ENCODE assay signal across 11 mouse cellular contexts in the genomic region with DNA sequence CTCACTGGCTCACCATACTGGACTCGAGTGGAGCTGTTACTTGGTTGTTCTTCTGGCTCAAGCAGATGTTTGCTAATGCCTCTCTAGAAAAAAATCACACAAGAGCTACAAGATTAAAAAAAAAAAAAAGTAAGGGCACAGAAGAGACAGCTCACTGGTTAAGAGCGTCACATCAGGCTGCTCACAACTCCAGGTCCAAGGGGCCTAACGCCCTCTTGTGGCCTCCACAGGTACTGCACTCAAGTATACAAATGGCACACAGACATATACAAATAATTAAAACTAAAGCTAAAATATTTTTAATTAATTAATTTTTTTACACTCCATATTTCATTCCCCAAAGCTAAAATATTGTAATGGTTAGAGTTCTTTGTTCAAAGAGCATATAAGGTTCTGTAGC. TPM values are rescaled to one million over a fixed set of nuclear protein-coding genes. Genes with fewer than 3 reads are reported as not detected.
DNase-seq lines count a peak whose midpoint lies in the region; ATAC-seq and TF ChIP-seq lines count a peak whose summit lies in the region.
"Had no signal": no experiment of that assay in that cellular context is flagged by ENCODE, and none has a peak within 500 bp of the region (broad histone marks: within the 10 kb centered on the region; RNA-seq: fewer than 3 reads in every experiment).

No protein-coding gene starts in this region.

- H3K27me3 ChIP-seq in forebrain, embryonic 11.5 days (ENCODE audit: control insufficient read depth, insufficient read depth, low read length), result no peaks in the 10 kb centered on the region; the same call in 1 of the 2 replicates
- H3K27me3 ChIP-seq in forebrain, embryonic 13.5 days, result no peaks in the 10 kb centered on the region; the same call in 1 of the 2 replicates
- no peaks in the 10 kb centered on the region for H3K27me3 ChIP-seq in ES-Bruce4 (ENCODE audit: control insufficient read depth, insufficient read depth, low read length, poor library complexity, severe bottlenecking)
- H3K27me3 ChIP-seq: neural tube, embryonic 12.5 days had no signal

- no peaks in the 10 kb centered on the region; the same call in 1 of the 2 replicates for H3K9me3 ChIP-seq in forebrain, embryonic 11.5 days (ENCODE audit: control insufficient read depth, low read length)
- H3K9me3 ChIP-seq in forebrain, embryonic 13.5 days (replicated peaks), result no peaks in the 10 kb centered on the region
- no peaks in the 10 kb centered on the region for H3K9me3 ChIP-seq in ES-Bruce4 (replicated peaks; ENCODE audit: control insufficient read depth, insufficient read depth, low read length, poor library complexity, severe bottlenecking)
- H3K9me3 ChIP-seq: neural tube, embryonic 12.5 days had no signal

- no peak for TF ChIP-seq EP300 in ES-Bruce4 (IDR thresholded peaks at IDR 0.05; ENCODE audit: insufficient read depth, low read depth, low read length)

- no peak for ATAC-seq in forebrain, embryonic 11.5 days (replicated peaks; ENCODE audit: low FRiP score)
- no peak for ATAC-seq in forebrain, embryonic 13.5 days

- peak; percentile 63 for TF ChIP-seq CTCF in lung, adult 2 months (IDR thresholded peaks at IDR 0.05; ENCODE audit: insufficient read depth, low read length)
- peak; percentile 72 for TF ChIP-seq CTCF in ES-Bruce4 (IDR thresholded peaks at IDR 0.05; ENCODE audit: low read depth, low read length)
- TF ChIP-seq CTCF in embryonic fibroblast, embryonic 13.5 days (IDR thresholded peaks at IDR 0.05; ENCODE audit: borderline replicate concordance, insufficient read depth, low read length), result peak; percentile 53; the same call in 1 of the 2 replicates

- 58% methylated on average over 3 of the region's 3 CpGs for WGBS in forebrain, embryonic 11.5 days
- 56% methylated on average over 3 of the region's 3 CpGs for WGBS in forebrain, embryonic 13.5 days
- WGBS in lung, adult 2 months, result 51% methylated on average over 3 of the region's 3 CpGs

- H3K4me3 ChIP-seq in forebrain, embryonic 11.5 days (ENCODE audit: low read depth, low read length), result no peak overlapping the region
- H3K4me3 ChIP-seq in forebrain, embryonic 13.5 days, result no peak overlapping the region
- H3K4me3 ChIP-seq in lung, adult 2 months (replicated peaks; ENCODE audit: extremely low read depth, low read depth, low read length), result no peak overlapping the region
- no peak overlapping the region for H3K4me3 ChIP-seq in ES-Bruce4 (ENCODE audit: low read depth, low read length)
- no peak overlapping the region for H3K4me3 ChIP-seq in embryonic fibroblast, embryonic 13.5 days (ENCODE audit: insufficient read depth, low read length)
- H3K4me3 ChIP-seq: neural tube, embryonic 12.5 days had no signal

- H3K4me2 ChIP-seq in forebrain, embryonic 11.5 days (ENCODE audit: low read depth, low read length, severe bottlenecking), result no peak overlapping the region
- H3K4me2 ChIP-seq in forebrain, embryonic 13.5 days, result no peak overlapping the region
- H3K4me2 ChIP-seq: neural tube, embryonic 12.5 days had no signal

- H3K9ac ChIP-seq in forebrain, embryonic 11.5 days (ENCODE audit: low read length), result no peak overlapping the region
- no peak overlapping the region for H3K9ac ChIP-seq in forebrain, embryonic 13.5 days
- no peak overlapping the region for H3K9ac ChIP-seq in ES-Bruce4 (ENCODE audit: low read depth, poor library complexity, severe bottlenecking)
- H3K9ac ChIP-seq: neural tube, embryonic 12.5 days had no signal

- no peaks in the 10 kb centered on the region for H3K4me1 ChIP-seq in forebrain, embryonic 11.5 days (replicated peaks; ENCODE audit: control insufficient read depth, insufficient read depth, low read length)
- H3K4me1 ChIP-seq in forebrain, embryonic 13.5 days, result peaks cover 22% of the 10 kb centered on the region
- peaks cover 3% of the 10 kb centered on the region; the same call in 1 of the 2 replicates for H3K4me1 ChIP-seq in lung, adult 2 months (ENCODE audit: control insufficient read depth, insufficient read depth, low read length)
- peaks cover 2% of the 10 kb centered on the region for H3K4me1 ChIP-seq in ES-Bruce4 (ENCODE audit: control insufficient read depth, insufficient read depth, low read length)
- no peaks in the 10 kb centered on the region; the same call in 1 of the 2 replicates for H3K4me1 ChIP-seq in embryonic fibroblast, embryonic 13.5 days (ENCODE audit: control insufficient read depth, insufficient read depth, low read length)

- TF ChIP-seq POLR2A in lung, adult 2 months (IDR thresholded peaks at IDR 0.05; ENCODE audit: borderline replicate concordance, extremely low read depth, low read depth, low read length), result no peak
- TF ChIP-seq POLR2A in ES-Bruce4 (IDR thresholded peaks at IDR 0.05; ENCODE audit: insufficient read depth, low read length), result no peak
- TF ChIP-seq POLR2A in embryonic fibroblast, embryonic 13.5 days (IDR thresholded peaks at IDR 0.05; ENCODE audit: low read depth, low read length), result no peak

- H3K36me3 ChIP-seq in forebrain, embryonic 11.5 days (ENCODE audit: control insufficient read depth, insufficient read depth, low read length), result no peaks in the 10 kb centered on the region
- no peaks in the 10 kb centered on the region for H3K36me3 ChIP-seq in forebrain, embryonic 13.5 days (ENCODE audit: poor library complexity, severe bottlenecking)
- no peaks in the 10 kb centered on the region for H3K36me3 ChIP-seq in ES-Bruce4 (ENCODE audit: control insufficient read depth, insufficient read depth, low read length, poor library complexity, severe bottlenecking)
- H3K36me3 ChIP-seq: neural tube, embryonic 12.5 days had no signal

- no peak overlapping the region for H3K27ac ChIP-seq in forebrain, embryonic 11.5 days (ENCODE audit: low read depth, low read length)
- no peak overlapping the region for H3K27ac ChIP-seq in forebrain, embryonic 13.5 days
- H3K27ac ChIP-seq in ES-Bruce4 (ENCODE audit: insufficient read depth, low read length), result no peak overlapping the region
- no peak overlapping the region for H3K27ac ChIP-seq in embryonic fibroblast, embryonic 13.5 days (ENCODE audit: insufficient read depth, low read length)
- H3K27ac ChIP-seq: neural tube, embryonic 12.5 days had no signal

- peak; percentile 57 for DNase-seq in forebrain, embryonic 11.5 days (ENCODE audit: low spot score)
- no peak for DNase-seq in lung, adult 2 months
- DNase-seq in lung, postnatal 10 days, result no peak
- no peak for DNase-seq in ovary, postnatal 14 days (ENCODE audit: low spot score)
- no peak for DNase-seq in frontal cortex, postnatal 25 days (ENCODE audit: low spot score in 2 of 2)
- DNase-seq: adrenal gland, adult 2 months; cerebellum, adult 18-20 months had no signal

RNA-seq across cellular contexts. Expression of a gene that starts 3.1 kb away (rescaled TPM):
- 38.0 and 40.3 TPM in 2 replicates for polyA plus RNA-seq in forebrain, embryonic 11.5 days (2014; fragmentation: Nextera tagmentation; extraction: Ambion mirVana)
- polyA plus RNA-seq in forebrain, embryonic 13.5 days (2015; fragmentation: Nextera tagmentation; extraction: Ambion mirVana), result 21.4 and 22.9 TPM in 2 replicates
- 47.6 and 63.1 TPM in 2 replicates for polyA plus RNA-seq in lung, adult 2 months (2012; rRNA removed)
- 36.9 and 42.5 TPM in 2 replicates for polyA plus RNA-seq in ES-Bruce4 (2011; ENCODE audit: insufficient read depth, insufficient read length, low read depth, missing spikeins)
- polyA plus RNA-seq in embryonic fibroblast, embryonic 13.5 days (2011; ENCODE audit: insufficient read length, low read depth, missing spikeins), result 102 and 108 TPM in 2 replicates
